Mouse (Mus musculus) small intestine, adult 2 months (tissue): ENCODE measurements at regions not wholly inside any gene's neighbourhood (a gene's known extent, or its start where the extent isn't known, plus 50 kb on each side); places are given as distances from the start of the nearest gene placed in this dataset.

Experiments
- H3K27ac ChIP-seq: fragments of 200-500 bp; 2 replicates; pipeline ENCODE4 v1.5.1; 2012; ENCODE audit warnings: low read depth, low read length, control low read depth, inconsistent platforms; ENCODE audit not compliant: insufficient read depth
- H3K27me3 ChIP-seq: fragments of 200-500 bp; 2 replicates; pipeline ENCODE4 v1.6.1; 2012; ENCODE audit warnings: mild to moderate bottlenecking, moderate library complexity, low read length, inconsistent platforms; ENCODE audit not compliant: control insufficient read depth, insufficient read depth
- H3K36me3 ChIP-seq: fragments of 200-500 bp; 2 replicates; pipeline ENCODE4 v1.6.1; 2012; ENCODE audit warnings: mild to moderate bottlenecking, low read length, control low read depth, inconsistent platforms; ENCODE audit not compliant: control insufficient read depth, insufficient read depth
- H3K4me1 ChIP-seq: fragments of 200-500 bp; 2 replicates; pipeline ENCODE4 v1.6.1; 2012; ENCODE audit warnings: low read length, inconsistent platforms, mixed read lengths; ENCODE audit not compliant: control insufficient read depth, insufficient read depth, insufficient read length
- H3K4me3 ChIP-seq: fragments of 200-500 bp; 2 replicates; pipeline ENCODE4 v1.5.1; 2012; ENCODE audit warnings: low read depth, mild to moderate bottlenecking, control low read depth, inconsistent platforms, low read length, moderate library complexity
- CTCF ChIP-seq: fragments of 200-500 bp; IDR thresholded peaks from 2 replicates; pipeline ENCODE4 v1.5.1; 2012; ENCODE audit warnings: low read depth, mild to moderate bottlenecking, control low read depth, inconsistent platforms, low read length, moderate library complexity, mixed read lengths; ENCODE audit not compliant: insufficient replicate concordance, insufficient read length; ENCODE audit errors: extremely low read depth
- POLR2A ChIP-seq: fragments of 200-500 bp; IDR thresholded peaks from 2 replicates; pipeline ENCODE4 v1.6.1; 2012; ENCODE audit warnings: low read depth, mild to moderate bottlenecking, control low read depth, inconsistent platforms, low read length, moderate library complexity
- WGBS: fragments of 180-500 bp; shearing (Covaris S2); methylation state at CpG from one replicate; pipeline ENCODE4 v1.1.7; 2018; 5-methylcytosine and 5-hydroxymethylcytosine counted together

GRCm38 (mm10) chr10:84093919-84094318, 346.5 kb downstream of the Nuak1 start:
- no peak overlapping the region for H3K4me3 ChIP-seq
- WGBS, result 91% methylated on average over 4 of the region's 4 CpGs
- TF ChIP-seq CTCF (no peak), POLR2A (no peak)
- no peaks in the 10 kb centered on the region for H3K27me3 ChIP-seq
- no peak overlapping the region for H3K27ac ChIP-seq
- no peaks in the 10 kb centered on the region for H3K4me1 ChIP-seq
- no peaks in the 10 kb centered on the region for H3K36me3 ChIP-seq

DNA sequence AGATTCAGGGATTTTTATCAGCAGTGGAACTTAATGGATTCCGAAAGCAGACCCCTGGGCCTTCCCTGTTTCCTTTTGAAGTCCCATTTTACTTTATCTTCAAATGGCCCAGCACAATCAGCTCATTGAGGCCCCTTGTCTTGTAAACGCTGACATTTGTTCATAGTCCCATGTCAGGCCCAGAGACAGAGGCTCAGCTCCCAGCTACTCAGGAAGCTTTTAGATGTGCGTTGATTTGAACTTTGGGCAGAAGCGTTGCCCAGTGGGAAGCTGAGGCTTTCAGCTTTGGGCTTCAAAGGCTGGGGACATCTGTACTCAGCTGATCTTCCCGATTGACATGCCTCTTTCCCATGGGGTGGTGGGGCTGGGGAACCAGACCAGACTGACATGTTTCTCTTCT, 343.2 kb downstream of the Nuak1 start:
- Histone ChIP-seq H3K36me3 (no peaks in the 10 kb centered on the region), H3K4me1 (no peaks in the 10 kb centered on the region), H3K27ac (no peak overlapping the region), H3K27me3 (no peaks in the 10 kb centered on the region), H3K4me3 (no peak overlapping the region)
- TF ChIP-seq CTCF (no peak), POLR2A (no peak)
- WGBS, result 49% methylated on average over 5 of the region's 5 CpGs

GRCm38 (mm10) chr10:84103985-84104384, 336.4 kb downstream of the Nuak1 start:
- TF ChIP-seq CTCF (no peak), POLR2A (no peak)
- Histone ChIP-seq H3K4me3 (no peak overlapping the region), H3K4me1 (no peaks in the 10 kb centered on the region), H3K27me3 (no peaks in the 10 kb centered on the region), H3K36me3 (no peaks in the 10 kb centered on the region), H3K27ac (no peak overlapping the region)
- 77% methylated on average over 7 of the region's 7 CpGs for WGBS

DNA sequence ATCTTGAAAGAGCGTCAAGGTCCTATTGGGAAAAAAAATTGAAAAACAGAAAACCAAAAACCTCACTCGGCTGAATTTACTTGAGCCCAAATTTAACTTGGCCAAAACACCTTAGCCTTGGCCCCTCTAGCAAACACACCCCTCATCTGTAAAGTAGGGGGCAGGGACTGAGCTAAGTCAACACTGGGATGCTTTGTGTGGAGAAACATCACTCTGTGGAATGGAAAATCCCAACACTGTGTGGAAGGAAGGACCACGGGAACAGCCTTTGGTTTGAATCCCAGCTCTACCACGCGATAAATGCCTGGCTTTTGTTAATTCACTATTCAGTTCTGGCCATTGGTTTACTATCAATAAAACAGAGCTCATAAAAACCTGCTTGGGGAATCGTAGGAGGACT, 335.8 kb downstream of the Nuak1 start:
- WGBS, result 62% methylated on average over 6 of the region's 6 CpGs
- H3K36me3 ChIP-seq, result no peaks in the 10 kb centered on the region
- no peaks in the 10 kb centered on the region for H3K27me3 ChIP-seq
- no peak overlapping the region for H3K27ac ChIP-seq
- no peaks in the 10 kb centered on the region for H3K4me1 ChIP-seq
- no peak overlapping the region for H3K4me3 ChIP-seq
- no peak for TF ChIP-seq CTCF
- TF ChIP-seq POLR2A, result no peak

DNA sequence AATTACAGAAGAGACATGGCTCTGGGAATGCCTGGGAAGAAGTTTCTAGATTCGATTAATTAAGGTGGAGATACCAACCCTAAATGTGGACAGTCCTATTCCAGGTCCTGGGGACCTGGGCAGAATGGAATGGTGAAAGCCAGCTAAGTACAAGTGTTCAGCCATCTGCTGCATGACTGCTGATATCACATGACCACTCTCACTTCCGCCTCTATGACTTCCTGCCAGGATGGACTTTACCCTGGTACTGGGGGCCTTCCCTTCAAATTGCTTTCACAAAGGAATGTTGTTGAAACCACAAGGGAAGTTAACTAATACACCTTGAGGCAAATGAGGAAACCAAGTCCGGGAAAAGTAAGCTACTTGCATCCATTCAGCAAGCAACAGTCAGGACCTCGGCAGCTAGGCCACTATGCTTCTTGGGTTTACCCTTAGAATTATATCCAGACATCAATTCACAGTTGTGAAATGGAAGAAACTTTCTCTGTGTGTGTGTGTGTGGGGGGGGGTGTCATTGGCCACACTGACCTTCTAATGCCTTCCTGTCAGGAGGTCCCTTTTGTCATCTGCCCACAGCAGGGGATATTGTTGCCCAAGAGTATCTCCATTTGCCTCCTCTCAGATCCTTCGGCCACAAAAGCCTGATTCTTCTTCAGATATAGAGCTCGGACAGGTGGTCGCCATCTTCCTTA, 330.6 kb downstream of the Nuak1 start:
- Histone ChIP-seq H3K36me3 (no peaks in the 10 kb centered on the region), H3K27ac (no peak overlapping the region), H3K27me3 (no peaks in the 10 kb centered on the region), H3K4me1 (no peaks in the 10 kb centered on the region), H3K4me3 (no peak overlapping the region)
- TF ChIP-seq POLR2A (no peak), CTCF (no peak)
- 72% methylated on average over 7 of the region's 7 CpGs for WGBS

- H3K27me3 ChIP-seq, result no peaks in the 10 kb centered on the region
- no peak overlapping the region for H3K27ac ChIP-seq
- 50% methylated on average over 4 of the region's 4 CpGs for WGBS
- no peaks in the 10 kb centered on the region for H3K4me1 ChIP-seq
- TF ChIP-seq CTCF (no peak), POLR2A (no peak)
- no peak overlapping the region for H3K4me3 ChIP-seq
- no peaks in the 10 kb centered on the region for H3K36me3 ChIP-seq
Measured at GRCm38 (mm10) chr10:84110372-84110985, 329.9 kb downstream of the Nuak1 start.

DNA sequence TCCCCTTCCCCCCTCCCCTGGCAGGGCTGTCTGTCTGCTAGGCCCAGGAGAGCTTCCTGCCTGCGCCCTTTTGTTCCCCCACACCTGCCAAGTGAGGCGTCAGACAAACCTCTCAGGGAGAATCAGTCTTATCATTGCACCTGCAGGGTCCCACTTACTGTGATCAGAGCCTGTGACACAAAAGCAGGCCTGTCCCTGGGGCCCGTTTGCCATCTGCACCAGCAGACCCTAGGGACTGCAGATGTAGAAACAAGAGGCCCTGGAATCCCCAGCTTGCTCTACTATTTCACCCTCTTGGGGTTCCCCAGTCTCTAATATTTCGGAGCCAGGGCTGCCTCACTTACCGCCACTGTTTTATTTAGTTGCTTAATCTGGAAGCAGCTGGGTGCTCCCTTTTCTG, 328.9 kb downstream of the Nuak1 start:
- Histone ChIP-seq H3K4me3 (no peak overlapping the region), H3K4me1 (no peaks in the 10 kb centered on the region), H3K27ac (no peak overlapping the region), H3K27me3 (no peaks in the 10 kb centered on the region), H3K36me3 (no peaks in the 10 kb centered on the region)
- TF ChIP-seq POLR2A (no peak), CTCF (no peak)
- 61% methylated on average over 5 of the region's 5 CpGs for WGBS

DNA sequence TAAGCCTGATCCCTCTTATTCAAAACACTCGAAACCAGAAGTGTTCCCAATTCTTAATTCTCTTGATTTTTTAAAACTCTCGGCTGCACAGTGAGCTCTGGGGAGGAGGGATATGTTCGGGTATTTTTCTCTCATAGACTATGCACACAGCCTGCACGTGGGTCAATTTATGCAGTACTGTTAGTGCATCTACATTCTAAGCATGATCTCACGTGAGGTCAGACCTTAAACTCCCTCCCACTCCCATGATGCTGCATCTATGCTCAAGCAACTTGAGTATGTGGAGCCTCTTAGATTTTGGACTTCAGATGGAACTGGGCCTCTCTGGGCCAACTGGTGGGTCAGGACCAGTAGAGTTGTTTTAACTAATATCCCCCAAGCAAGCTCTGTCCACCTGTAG, 328.5 kb downstream of the Nuak1 start:
- Histone ChIP-seq H3K4me1 (no peaks in the 10 kb centered on the region), H3K36me3 (no peaks in the 10 kb centered on the region), H3K27me3 (no peaks in the 10 kb centered on the region), H3K27ac (no peak overlapping the region), H3K4me3 (no peak overlapping the region)
- TF ChIP-seq CTCF (no peak), POLR2A (no peak)
- 79% methylated on average over 5 of the region's 5 CpGs for WGBS
